Mouse (Mus musculus) thymus, adult 2 months (tissue): ENCODE results near the gene Tmem213.

ENCODE experiments used
- CTCF ChIP-seq: fragments of 200-500 bp; IDR thresholded peaks from 2 replicates; pipeline ENCODE4 v1.5.1; 2012; ENCODE audit warnings: mild to moderate bottlenecking, control low read depth, low read length, moderate library complexity, borderline replicate concordance; ENCODE audit not compliant: control insufficient read depth, poor library complexity, insufficient read depth; ENCODE audit errors: extremely low read depth
- POLR2A ChIP-seq: fragments of 200-500 bp; IDR thresholded peaks from 2 replicates; pipeline ENCODE4 v1.6.1; 2012; ENCODE audit warnings: mild to moderate bottlenecking, low read length, control low read depth, moderate library complexity; ENCODE audit not compliant: control insufficient read depth, poor library complexity, insufficient read depth; ENCODE audit errors: extremely low read depth

- TF ChIP-seq POLR2A (no peak), CTCF (no peak)
These were observed 27.2 kb upstream of the Tmem213 start for GRCm38 (mm10) chr6:38081727-38082341.
